Comparison of ENCODE assay signal across 8 mouse cellular contexts in genomic region chr11:96975511-96976378, GRCm38 (mm10). TPM values are rescaled to one million over a fixed set of nuclear protein-coding genes. Genes with fewer than 3 reads are reported as not detected.
DNase-seq lines count a peak whose midpoint lies in the region; ATAC-seq and TF ChIP-seq lines count a peak whose summit lies in the region.

No protein-coding gene starts in this region.

- peak overlapping the region; percentile 95 for H3K9ac ChIP-seq in limb, embryonic 13.5 days

- no peak for TF ChIP-seq CTCF in testis, adult 2 months (IDR thresholded peaks at IDR 0.05; ENCODE audit: control insufficient read depth, insufficient read depth, insufficient replicate concordance, low read depth, low read length)

- H3K4me3 ChIP-seq in testis, adult 2 months (ENCODE audit: control insufficient read depth, low read depth, low read length), result peak overlapping the region; percentile 11
- peak overlapping the region; percentile 81 for H3K4me3 ChIP-seq in limb, embryonic 13.5 days

- no peaks in the 10 kb centered on the region for H3K36me3 ChIP-seq in testis, adult 2 months (ENCODE audit: control insufficient read depth, insufficient read depth, low read length)
- no peaks in the 10 kb centered on the region for H3K36me3 ChIP-seq in limb, embryonic 13.5 days

- 86% methylated on average over 10 of the region's 10 CpGs for WGBS in limb, embryonic 13.5 days

- peaks cover 22% of the 10 kb centered on the region for H3K4me1 ChIP-seq in testis, adult 2 months (ENCODE audit: control insufficient read depth, insufficient read depth, low read length)
- H3K4me1 ChIP-seq in limb, embryonic 13.5 days, result peaks cover 29% of the 10 kb centered on the region

- no peaks in the 10 kb centered on the region for H3K9me3 ChIP-seq in limb, embryonic 13.5 days

- peak overlapping the region; percentile 84; the same call in 1 of the 2 replicates for H3K27ac ChIP-seq in testis, adult 2 months (ENCODE audit: control insufficient read depth, insufficient read depth, low read depth, low read length)
- H3K27ac ChIP-seq in limb, embryonic 13.5 days, result peak overlapping the region; percentile 92; the same call in 1 of the 2 replicates

- no peak for ATAC-seq in limb, embryonic 13.5 days (ENCODE audit: low FRiP score, low read depth)

- no peak for TF ChIP-seq POLR2A in testis, adult 2 months (IDR thresholded peaks at IDR 0.05; ENCODE audit: control insufficient read depth, low read depth, low read length)

- H3K4me2 ChIP-seq in limb, embryonic 13.5 days (replicated peaks), result peak overlapping the region; percentile 71

- H3K27me3 ChIP-seq in testis, adult 2 months (ENCODE audit: control insufficient read depth, insufficient read depth, low read length), result no peaks in the 10 kb centered on the region
- H3K27me3 ChIP-seq in limb, embryonic 13.5 days, result no peaks in the 10 kb centered on the region

- DNase-seq in adrenal gland, adult 2 months, result peak; percentile 44
- no peak for DNase-seq in adrenal gland, postnatal 14 days
- DNase-seq in testis, postnatal 10 days (ENCODE audit: low spot score), result no peak
- no peak for DNase-seq in ovary, postnatal 10 days (ENCODE audit: low spot score)
- no peak for DNase-seq in spleen, adult 12 weeks (ENCODE audit: low spot score)
- DNase-seq in adrenal gland, postnatal 10 days, result no peak

RNA-seq across cellular contexts. Expression of gene Sp2, which starts 7.0 kb away (rescaled TPM):
- total RNA-seq in adrenal gland, adult 2 months (2021), result 10 to 100 TPM; 15.4 to 18.6 TPM
- 15.2 and 19.3 TPM in 2 replicates for polyA plus RNA-seq in adrenal gland, adult 2 months (2012; rRNA removed)
- 15.5 and 18.3 TPM in 2 replicates for total RNA-seq in adrenal gland, postnatal 14 days (2021)
- polyA plus RNA-seq in testis, adult 2 months (2012; rRNA removed), result 16.4 and 17.9 TPM in 2 replicates
- polyA plus RNA-seq in limb, embryonic 13.5 days (2015; fragmentation: Nextera tagmentation; extraction: Ambion mirVana), result 16.9 and 18.7 TPM in 2 replicates
- total RNA-seq in adrenal gland, postnatal 10 days (2021), result 10 to 100 TPM; 14.3 to 16.3 TPM

RNA-seq across cellular contexts. Expression of gene Pnpo, which starts 32.0 kb away (rescaled TPM):
- 10 to 100 TPM; 29.3 to 37.4 TPM for total RNA-seq in adrenal gland, adult 2 months (2021)
- polyA plus RNA-seq in adrenal gland, adult 2 months (2012; rRNA removed), result 43.0 and 52.9 TPM in 2 replicates
- total RNA-seq in adrenal gland, postnatal 14 days (2021), result 28.3 and 31.9 TPM in 2 replicates
- polyA plus RNA-seq in testis, adult 2 months (2012; rRNA removed), result 3.8 and 5.4 TPM in 2 replicates
- polyA plus RNA-seq in limb, embryonic 13.5 days (2015; fragmentation: Nextera tagmentation; extraction: Ambion mirVana), result 21.2 and 25.0 TPM in 2 replicates
- 10 to 100 TPM; 29.1 to 32.5 TPM for total RNA-seq in adrenal gland, postnatal 10 days (2021)

RNA-seq across cellular contexts. Expression of gene Sp6, which starts 37.4 kb away (rescaled TPM):
- under 1 TPM; 0.09 to 0.24 TPM for total RNA-seq in adrenal gland, adult 2 months (2021)
- 0.10 and 0.31 TPM in 2 replicates for polyA plus RNA-seq in adrenal gland, adult 2 months (2012; rRNA removed)
- total RNA-seq in adrenal gland, postnatal 14 days (2021), result 0.22 and 0.30 TPM in 2 replicates
- polyA plus RNA-seq in testis, adult 2 months (2012; rRNA removed), result 0.22 and 0.32 TPM in 2 replicates
- 3.6 and 4.3 TPM in 2 replicates for polyA plus RNA-seq in limb, embryonic 13.5 days (2015; fragmentation: Nextera tagmentation; extraction: Ambion mirVana)
- total RNA-seq in adrenal gland, postnatal 10 days (2021), result under 1 TPM; 0.18 to 0.30 TPM

RNA-seq across cellular contexts. Expression of gene Prr15l, which starts 47.8 kb away (rescaled TPM):
- under 1 TPM; 0.52 to 0.66 TPM for total RNA-seq in adrenal gland, adult 2 months (2021)
- not detected in 2 replicates for polyA plus RNA-seq in adrenal gland, adult 2 months (2012; rRNA removed)
- 0.37 TPM in 1 of 2 replicates, not detected in the other for total RNA-seq in adrenal gland, postnatal 14 days (2021)
- 2.1 and 4.0 TPM in 2 replicates for polyA plus RNA-seq in testis, adult 2 months (2012; rRNA removed)
- polyA plus RNA-seq in limb, embryonic 13.5 days (2015; fragmentation: Nextera tagmentation; extraction: Ambion mirVana), result 0.60 and 0.97 TPM in 2 replicates
- under 1 TPM; 0.24 to 0.66 TPM for total RNA-seq in adrenal gland, postnatal 10 days (2021)

RNA-seq across cellular contexts. Expression of gene Scrn2, which starts 54.0 kb away (rescaled TPM):
- total RNA-seq in adrenal gland, adult 2 months (2021), result 10 to 100 TPM; 13.3 to 25.0 TPM
- 27.6 and 28.6 TPM in 2 replicates for polyA plus RNA-seq in adrenal gland, adult 2 months (2012; rRNA removed)
- total RNA-seq in adrenal gland, postnatal 14 days (2021), result 15.9 and 18.3 TPM in 2 replicates
- 8.9 and 9.4 TPM in 2 replicates for polyA plus RNA-seq in testis, adult 2 months (2012; rRNA removed)
- 27.2 and 27.7 TPM in 2 replicates for polyA plus RNA-seq in limb, embryonic 13.5 days (2015; fragmentation: Nextera tagmentation; extraction: Ambion mirVana)
- 10 to 100 TPM; 22.5 to 25.9 TPM for total RNA-seq in adrenal gland, postnatal 10 days (2021)
